Mouse (Mus musculus) limb, embryonic 10.5 days (tissue): ENCODE results near the gene Acaca. TPM values are rescaled to one million over a fixed set of nuclear protein-coding genes. Genes with fewer than 3 reads are reported as not detected.
A peak's percentile ranks its signal among the peaks of the same experiment; 100 is the strongest.

Source experiments
- DNase-seq: peaks from one replicate; pipeline ENCODE4 v3.0.0-alpha.2; 2017; ENCODE audit warnings: low spot score
- H3K27ac ChIP-seq: fragments of 300-500 bp; sonication (generic); 2 replicates; pipeline ENCODE4 v1.5.1; 2016; ENCODE audit warnings: mild to moderate bottlenecking
- H3K27me3 ChIP-seq: fragments of 300-500 bp; sonication (generic); 2 replicates; pipeline ENCODE4 v1.6.1; 2016; ENCODE audit warnings: low read depth, mild to moderate bottlenecking; ENCODE audit not compliant: poor library complexity, severe bottlenecking
- H3K36me3 ChIP-seq: fragments of 300-500 bp; sonication (generic); 2 replicates; pipeline ENCODE4 v1.6.1; 2016; ENCODE audit warnings: mild to moderate bottlenecking, moderate library complexity
- H3K4me1 ChIP-seq: fragments of 300-500 bp; sonication (generic); 2 replicates; pipeline ENCODE4 v1.6.1; 2016
- H3K4me3 ChIP-seq: fragments of 300-500 bp; sonication (generic); 2 replicates; pipeline ENCODE4 v1.5.1; 2016; ENCODE audit warnings: mild to moderate bottlenecking, moderate library complexity
- H3K9me3 ChIP-seq: fragments of 300-500 bp; sonication (generic); replicated peaks from 2 replicates; pipeline ENCODE4 v1.6.1; 2016; ENCODE audit warnings: mild to moderate bottlenecking
- WGBS: fragments of 180-500 bp; shearing (Covaris S2); methylation state at CpG from one replicate; pipeline ENCODE4 v1.1.7; 2016; 5-methylcytosine and 5-hydroxymethylcytosine counted together
- polyA plus RNA-seq: library from polyadenylated mRNA; unstranded; fragments of >200 nt; fragmentation: Nextera tagmentation; extraction: Ambion mirVana; gene quantifications from 2 replicates; pipeline ENCODE4 v1.2.1, GENCODE M21; 2016

Acaca gene
- polyA plus RNA-seq, 1 experiment from 2014 or later = 22.8 TPM

DNA sequence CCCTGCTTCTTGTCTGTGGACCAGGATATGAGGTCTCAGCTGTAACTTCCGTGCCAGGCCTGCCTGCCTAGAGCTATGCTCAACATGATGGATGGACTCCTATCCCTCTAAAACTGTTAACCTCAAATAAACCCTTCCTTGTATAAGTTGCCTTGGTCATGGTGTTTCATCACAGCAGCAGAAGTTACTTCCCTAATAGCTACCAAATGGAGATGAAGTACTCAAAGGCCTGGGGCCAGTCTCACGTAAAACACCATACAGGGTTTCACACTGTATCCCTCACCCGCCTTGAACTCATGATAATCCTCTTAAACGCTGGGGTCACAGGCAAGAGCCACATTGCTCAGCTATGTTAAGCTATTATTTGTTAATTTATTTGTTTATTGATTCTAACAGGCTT is 12.0 kb upstream of the Acaca start:
- no peaks in the 10 kb centered on the region for H3K9me3 ChIP-seq
- 83% methylated on average over 4 of the region's 4 CpGs for whole genome bisulfite sequencing
- H3K4me3 ChIP-seq = no peak overlapping the region
- H3K27ac ChIP-seq = no peak overlapping the region
- peaks cover 97% of the 10 kb centered on the region for H3K36me3 ChIP-seq
- H3K4me1 ChIP-seq = no peaks in the 10 kb centered on the region
- no peak for DNase-seq
- H3K27me3 ChIP-seq = no peaks in the 10 kb centered on the region

DNA sequence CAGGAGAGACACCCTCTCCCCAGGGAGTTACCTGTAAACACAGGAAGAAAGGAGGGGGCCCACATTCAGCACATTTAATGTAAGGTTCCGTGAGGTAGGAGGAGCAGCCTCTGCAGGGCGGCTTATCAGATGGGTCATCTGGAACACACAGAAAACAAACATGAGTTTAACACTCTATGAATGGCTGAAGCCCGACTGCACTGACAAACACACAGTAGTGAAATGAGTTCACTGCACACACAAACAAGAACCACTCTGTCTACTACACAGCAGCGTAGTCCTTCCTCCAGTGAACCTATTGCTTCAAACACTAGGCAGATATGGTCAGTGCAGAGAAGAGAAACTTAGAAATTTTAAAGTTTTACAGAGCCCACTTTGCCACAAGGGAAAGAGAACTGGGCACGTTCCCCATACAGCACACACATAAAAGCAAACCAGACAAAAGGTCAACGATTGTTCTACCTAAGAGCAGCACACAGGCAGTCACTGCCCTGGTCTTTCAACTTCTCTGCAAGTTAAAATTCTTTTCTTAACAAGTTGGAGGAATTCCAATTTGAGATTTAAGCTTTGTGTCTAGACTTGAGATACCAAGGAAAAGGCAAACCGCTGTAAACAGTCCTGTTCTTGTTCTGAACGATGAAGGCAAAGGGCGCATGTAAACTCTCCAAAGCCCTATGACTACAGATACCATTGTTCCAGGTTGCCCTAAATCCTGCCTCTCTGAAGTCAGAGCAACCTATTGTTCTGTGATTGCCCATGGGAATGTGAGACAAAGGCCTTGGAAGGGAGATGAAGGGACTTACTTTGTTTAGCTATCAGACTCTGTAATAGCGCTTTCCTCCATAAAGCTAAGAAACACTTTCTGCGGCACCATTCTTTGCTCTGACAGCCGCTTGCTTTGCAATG is 8.2 kb upstream of the Acaca start:
- H3K4me1 ChIP-seq = no peaks in the 10 kb centered on the region
- 91% methylated on average over 12 of the region's 12 CpGs for WGBS
- no peak overlapping the region for H3K27ac ChIP-seq
- no peak overlapping the region for H3K4me3 ChIP-seq
- DNase-seq = no peak
- peaks cover 98% of the 10 kb centered on the region for H3K36me3 ChIP-seq
- H3K27me3 ChIP-seq = no peaks in the 10 kb centered on the region
- no peaks in the 10 kb centered on the region for H3K9me3 ChIP-seq

DNA sequence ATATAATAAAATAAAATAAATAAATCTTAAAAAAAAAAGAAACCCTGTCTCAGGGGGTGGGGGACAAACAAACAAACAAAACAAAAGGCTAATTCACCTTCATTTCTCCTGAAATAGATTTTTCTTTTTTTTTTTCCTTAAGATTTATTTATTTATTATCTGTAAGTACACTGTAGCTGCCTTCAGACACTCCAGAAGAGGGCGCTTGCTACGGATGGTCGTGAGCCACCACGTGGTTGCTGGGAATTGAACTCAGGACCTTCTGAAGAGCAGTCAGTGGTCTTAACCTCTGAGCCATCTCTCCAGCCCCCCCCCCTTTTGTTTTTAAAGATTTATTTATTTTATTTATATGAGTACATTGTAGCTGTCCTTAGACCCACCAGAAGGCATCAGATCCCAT is 1.5 kb upstream of the Acaca start:
- 83% methylated on average over 4 of the region's 4 CpGs for WGBS
- no peaks in the 10 kb centered on the region for H3K9me3 ChIP-seq
- no peaks in the 10 kb centered on the region for H3K27me3 ChIP-seq
- H3K4me3 ChIP-seq = no peak overlapping the region
- peaks cover 42% of the 10 kb centered on the region for H3K36me3 ChIP-seq
- H3K4me1 ChIP-seq = peaks cover 11% of the 10 kb centered on the region
- no peak for DNase-seq
- H3K27ac ChIP-seq = no peak overlapping the region

DNA sequence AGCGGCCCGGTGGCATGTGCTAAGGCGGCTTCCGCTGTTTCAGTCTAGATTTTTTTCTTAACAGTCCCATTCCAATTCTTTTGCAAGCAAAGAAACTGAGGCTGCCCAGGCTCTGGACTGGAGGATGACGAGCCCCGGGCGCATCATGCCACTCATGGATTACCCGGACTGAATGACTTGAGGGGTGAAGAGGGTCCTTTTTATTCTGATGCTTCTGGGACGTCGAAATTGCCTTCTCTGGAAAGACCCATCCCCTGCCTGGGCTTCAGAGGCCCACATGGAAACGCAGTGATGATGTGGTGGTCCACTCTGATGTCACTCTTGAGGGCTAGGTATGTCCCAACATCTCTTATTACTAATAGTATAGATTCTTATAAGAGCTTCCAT is 320 bp downstream of the Acaca start:
- DNase-seq = no peak
- Histone ChIP-seq H3K27ac (peak overlapping the region; percentile 94), H3K27me3 (no peaks in the 10 kb centered on the region), H3K9me3 (no peaks in the 10 kb centered on the region), H3K36me3 (peaks cover 26% of the 10 kb centered on the region), H3K4me3 (peak overlapping the region; percentile 92), H3K4me1 (peaks cover 11% of the 10 kb centered on the region)
- 6% methylated on average over 11 of the region's 11 CpGs for WGBS

DNA sequence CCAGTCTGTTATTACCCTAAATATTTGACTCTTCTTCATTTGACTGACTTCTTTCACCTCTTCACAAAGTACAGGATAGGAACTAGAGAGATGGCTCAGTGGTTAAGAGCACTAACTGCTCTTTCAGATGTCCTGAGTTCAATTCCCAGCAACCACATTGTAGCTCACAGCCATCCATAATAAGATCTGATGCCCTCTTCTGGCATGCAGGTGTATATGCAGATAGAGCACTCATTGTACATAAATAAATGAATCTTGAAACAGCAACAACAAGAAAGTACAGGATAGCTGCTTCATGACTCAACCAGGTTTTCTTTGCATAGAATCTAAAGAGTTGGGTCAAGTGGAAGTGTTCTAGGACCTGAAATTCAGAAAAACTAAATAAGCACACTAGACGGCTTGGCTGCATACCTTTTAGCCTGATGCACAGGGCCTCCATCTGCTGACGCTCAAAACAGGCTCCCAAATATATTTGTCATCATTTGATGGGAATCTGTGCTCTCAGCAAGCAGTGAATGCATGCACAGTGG is 4.9 kb downstream of the Acaca start:
- no peak overlapping the region for H3K4me3 ChIP-seq
- H3K4me1 ChIP-seq = peaks cover 6% of the 10 kb centered on the region
- DNase-seq = no peak
- no peaks in the 10 kb centered on the region for H3K9me3 ChIP-seq
- H3K27ac ChIP-seq = no peak overlapping the region
- WGBS = 91% methylated on average over 2 of the region's 2 CpGs
- no peaks in the 10 kb centered on the region for H3K27me3 ChIP-seq
- no peaks in the 10 kb centered on the region for H3K36me3 ChIP-seq

DNA sequence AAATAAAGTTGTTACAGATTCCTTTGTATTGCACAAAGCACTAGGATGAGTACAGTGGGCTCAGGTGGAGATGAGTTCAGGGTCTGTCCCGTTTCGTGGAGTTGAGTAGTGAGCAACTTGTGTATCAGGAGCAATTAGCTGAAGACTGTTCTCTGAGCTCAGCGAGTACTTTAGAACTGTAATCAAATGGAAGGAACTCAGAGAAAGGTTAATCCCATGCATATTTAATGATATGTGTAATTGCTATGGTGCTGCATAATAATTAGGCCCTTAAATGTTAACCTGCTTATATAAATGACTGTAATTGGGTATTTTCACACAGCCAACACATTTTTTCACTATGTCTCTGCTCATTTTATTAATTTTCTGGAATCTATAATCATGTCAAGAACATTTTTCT is 7.0 kb downstream of the Acaca start:
- Histone ChIP-seq H3K27ac (no peak overlapping the region), H3K4me3 (no peak overlapping the region), H3K36me3 (no peaks in the 10 kb centered on the region), H3K9me3 (no peaks in the 10 kb centered on the region), H3K4me1 (no peaks in the 10 kb centered on the region), H3K27me3 (no peaks in the 10 kb centered on the region)
- 84% methylated on average over 3 of the region's 3 CpGs for WGBS
- no peak for DNase-seq

DNA sequence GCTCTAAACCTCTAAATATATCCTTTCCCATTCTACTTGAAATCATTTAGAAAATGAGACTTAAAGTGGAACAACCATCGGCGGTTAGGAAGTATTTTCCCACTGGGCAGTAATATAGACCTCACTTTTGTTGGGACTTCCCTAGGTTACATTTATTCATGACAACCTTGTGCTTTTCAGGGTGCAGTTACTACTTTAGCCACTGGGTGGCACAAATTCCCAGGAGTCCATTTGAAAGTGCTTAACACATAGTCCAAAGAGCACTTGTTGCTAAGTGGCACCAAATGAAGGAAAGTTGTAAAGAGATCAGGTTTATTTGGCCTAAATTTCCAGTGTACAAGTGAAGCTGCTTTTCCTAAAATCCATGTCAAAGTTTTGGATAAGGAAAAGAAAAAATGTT is 12.3 kb downstream of the Acaca start:
- DNase-seq = peak; percentile 42
- no peaks in the 10 kb centered on the region for H3K4me1 ChIP-seq

GRCm38 (mm10) chr11:84145201-84145798 is 15.8 kb downstream of the Acaca start:
- WGBS = 81% methylated on average over 10 of the region's 10 CpGs
- Histone ChIP-seq H3K4me1 (no peaks in the 10 kb centered on the region), H3K27me3 (no peaks in the 10 kb centered on the region), H3K27ac (no peak overlapping the region), H3K36me3 (no peaks in the 10 kb centered on the region), H3K9me3 (no peaks in the 10 kb centered on the region), H3K4me3 (no peak overlapping the region)
- no peak for DNase-seq

More for the DNA sequence above, 12.3 kb downstream of the Acaca start:
- Histone ChIP-seq H3K36me3 (no peaks in the 10 kb centered on the region), H3K27me3 (no peaks in the 10 kb centered on the region), H3K4me3 (no peak overlapping the region), H3K9me3 (no peaks in the 10 kb centered on the region), H3K27ac (no peak overlapping the region)
- 51% methylated on average over 2 of the region's 2 CpGs for WGBS

DNA sequence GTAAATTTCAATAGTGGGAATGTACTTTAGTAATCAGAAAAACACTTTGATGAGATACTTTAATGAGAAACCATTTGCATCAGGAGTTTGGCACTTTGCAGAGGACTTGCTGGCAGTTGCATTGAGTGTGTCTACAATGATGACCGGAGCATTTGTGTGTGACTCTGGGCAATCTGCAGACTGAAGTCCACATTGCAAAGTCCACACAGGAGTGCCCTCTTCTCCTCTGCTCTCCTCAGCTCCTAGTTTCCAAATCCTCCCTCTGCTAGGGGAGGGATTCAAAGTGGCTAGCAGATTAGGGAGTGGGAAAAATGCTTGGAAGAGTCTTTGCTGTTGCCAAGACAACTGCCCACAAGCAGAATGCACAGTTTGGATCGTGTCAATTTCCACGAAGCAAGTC is 16.6 kb downstream of the Acaca start:
- Histone ChIP-seq H3K27ac (no peak overlapping the region), H3K4me3 (no peak overlapping the region), H3K9me3 (no peaks in the 10 kb centered on the region), H3K36me3 (no peaks in the 10 kb centered on the region), H3K27me3 (no peaks in the 10 kb centered on the region), H3K4me1 (no peaks in the 10 kb centered on the region)
- no peak for DNase-seq
- WGBS = 71% methylated on average over 3 of the region's 3 CpGs

DNA sequence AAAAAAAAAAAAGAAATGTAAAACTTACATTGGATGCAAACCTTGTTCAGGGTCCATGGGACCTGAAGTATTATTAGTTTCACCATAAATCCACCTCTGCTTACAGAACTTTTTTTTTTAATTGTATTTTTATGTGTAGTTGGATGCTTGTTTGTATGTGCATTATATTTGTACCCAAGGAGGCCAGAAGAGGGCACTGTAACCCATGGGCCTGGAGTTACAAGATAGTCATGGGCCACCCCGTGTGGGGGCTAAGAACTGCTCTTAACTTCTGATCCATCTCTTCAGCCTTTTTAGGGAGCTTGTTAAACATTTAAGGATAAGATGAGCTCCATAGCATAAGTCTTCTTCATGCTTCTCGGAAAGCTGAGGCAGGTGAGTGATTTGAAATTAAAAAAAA is 21.4 kb downstream of the Acaca start:
- no peaks in the 10 kb centered on the region for H3K27me3 ChIP-seq
- H3K36me3 ChIP-seq = no peaks in the 10 kb centered on the region
- 81% methylated on average over 2 of the region's 2 CpGs for WGBS
- H3K27ac ChIP-seq = no peak overlapping the region
- H3K4me1 ChIP-seq = no peaks in the 10 kb centered on the region
- no peak overlapping the region for H3K4me3 ChIP-seq
- H3K9me3 ChIP-seq = no peaks in the 10 kb centered on the region
- DNase-seq = no peak

- Histone ChIP-seq H3K27me3 (no peaks in the 10 kb centered on the region), H3K36me3 (no peaks in the 10 kb centered on the region), H3K27ac (no peak overlapping the region), H3K4me3 (no peak overlapping the region), H3K4me1 (no peaks in the 10 kb centered on the region), H3K9me3 (no peaks in the 10 kb centered on the region)
- no peak for DNase-seq
- WGBS = 93% methylated on average over 4 of the region's 4 CpGs
Observed at GRCm38 (mm10) chr11:84156535-84157262, 27.2 kb downstream of the Acaca start.

DNA sequence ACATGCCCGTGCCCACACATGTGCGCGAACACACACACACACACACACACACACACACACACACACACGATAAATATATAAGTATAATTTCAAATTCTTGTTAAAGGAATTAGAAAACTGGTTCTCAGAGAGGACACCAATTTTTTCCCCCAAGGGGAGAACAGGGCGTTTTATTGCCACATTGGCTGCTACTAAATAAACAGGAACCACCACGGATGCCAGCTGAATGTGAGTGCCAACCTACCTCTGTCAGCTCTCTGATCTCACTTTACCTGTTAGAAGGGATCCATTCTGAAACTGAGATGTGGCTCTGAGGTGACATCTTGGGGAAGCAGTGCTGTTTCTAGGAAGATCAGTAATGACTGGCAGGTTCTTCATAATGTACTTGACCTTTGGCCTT is 34.7 kb downstream of the Acaca start:
- Histone ChIP-seq H3K27me3 (no peaks in the 10 kb centered on the region), H3K9me3 (no peaks in the 10 kb centered on the region), H3K4me1 (no peaks in the 10 kb centered on the region), H3K4me3 (no peak overlapping the region), H3K27ac (no peak overlapping the region), H3K36me3 (no peaks in the 10 kb centered on the region)
- WGBS = 84% methylated on average over 6 of the region's 6 CpGs
- no peak for DNase-seq

DNA sequence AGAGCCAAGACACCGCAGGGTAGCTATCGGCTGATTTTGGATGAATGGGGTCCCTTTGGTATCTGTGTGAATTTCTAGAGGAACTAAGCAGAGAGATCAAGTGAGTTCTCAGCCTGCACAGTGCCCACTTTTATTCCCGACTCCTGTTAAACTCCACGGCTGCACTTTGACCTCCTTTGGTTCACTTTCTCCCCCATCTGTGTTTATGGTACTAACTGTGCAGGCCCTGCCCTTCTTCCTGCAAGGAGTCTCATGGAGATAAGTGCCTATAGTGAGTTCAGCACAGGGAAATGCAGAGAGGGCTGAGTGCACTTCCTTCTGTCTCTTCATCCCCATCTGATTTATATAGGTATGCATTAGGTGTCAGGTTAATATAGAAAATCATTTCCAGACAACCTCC is 35.1 kb downstream of the Acaca start:
- Histone ChIP-seq H3K27me3 (no peaks in the 10 kb centered on the region), H3K36me3 (no peaks in the 10 kb centered on the region), H3K27ac (no peak overlapping the region), H3K9me3 (no peaks in the 10 kb centered on the region), H3K4me3 (no peak overlapping the region), H3K4me1 (no peaks in the 10 kb centered on the region)
- DNase-seq = no peak
- 70% methylated on average over 4 of the region's 4 CpGs for WGBS
